Mouse (Mus musculus): ENCODE results near the gene Csde1.

The Csde1 gene

GRCm38 (mm10) chr3:103020249-103020942 lies at the start of gene Csde1:
TSS of gene Csde1 (plus strand) at chr3:103020426.
- in situ Hi-C loops (cut with MboI, MseI) = no loop called here

GRCm38 (mm10) chr3:102970508-102970907 lies 49.7 kb upstream of the Csde1 start:
- in situ Hi-C loops (cut with MboI, MseI) = loop anchor here (5.0 kb wide), 1 partner anchor 178 kb away; no protein-coding TSS in a partner anchor

- in situ Hi-C loops (cut with MboI, MseI) = no loop called here
Measured at GRCm38 (mm10) chr3:102976906-102977305, 43.3 kb upstream of the Csde1 start.

GRCm38 (mm10) chr3:102979550-102980348 lies 40.5 kb upstream of the Csde1 start:
- in situ Hi-C loops (cut with MboI, MseI) = no loop called here

GRCm38 (mm10) chr3:102980349-102980736 lies 39.9 kb upstream of the Csde1 start:
- in situ Hi-C loops (cut with MboI, MseI) = no loop called here

GRCm38 (mm10) chr3:102991041-102991440 lies 29.2 kb upstream of the Csde1 start:
- in situ Hi-C loops (cut with MboI, MseI) = no loop called here

- in situ Hi-C loops (cut with MboI, MseI) = no loop called here
Measured at GRCm38 (mm10) chr3:102992936-102993335, 27.3 kb upstream of the Csde1 start.

GRCm38 (mm10) chr3:102995233-102995604 lies 25.0 kb upstream of the Csde1 start:
- in situ Hi-C loops (cut with MboI, MseI) = no loop called here

GRCm38 (mm10) chr3:102995605-102996321 lies 24.5 kb upstream of the Csde1 start, which contains the start of gene Sike1:
TSS of gene Sike1 (plus strand) at chr3:102995708.
- in situ Hi-C loops (cut with MboI, MseI) = no loop called here

GRCm38 (mm10) chr3:102997036-102997435 lies 23.2 kb upstream of the Csde1 start:
- in situ Hi-C loops (cut with MboI, MseI) = no loop called here

GRCm38 (mm10) chr3:102997591-102997990 lies 22.6 kb upstream of the Csde1 start:
- in situ Hi-C loops (cut with MboI, MseI) = no loop called here

GRCm38 (mm10) chr3:103001595-103001994 lies 18.6 kb upstream of the Csde1 start:
- in situ Hi-C loops (cut with MboI, MseI) = loop anchor here (10.0 kb wide), 1 partner anchor 297 kb away; no protein-coding TSS in a partner anchor

GRCm38 (mm10) chr3:103017350-103017749 lies 2.9 kb upstream of the Csde1 start:
- in situ Hi-C loops (cut with MboI, MseI) = loop anchor here (5.0 kb wide), 1 partner anchor 90 kb away; no protein-coding TSS in a partner anchor

- in situ Hi-C loops (cut with MboI, MseI) = loop anchor here (5.0 kb wide), 1 partner anchor 88 kb away; no protein-coding TSS in a partner anchor
Measured at GRCm38 (mm10) chr3:103019462-103019861, 764 bp upstream of the Csde1 start.

- in situ Hi-C loops (cut with MboI, MseI) = no loop called here
Measured at GRCm38 (mm10) chr3:103020943-103021638, 865 bp downstream of the Csde1 start.

GRCm38 (mm10) chr3:103026174-103026573 lies 5.9 kb downstream of the Csde1 start:
- in situ Hi-C loops (cut with MboI, MseI) = loop anchor here (25.0 kb wide), 1 partner anchor 1611 kb away; the partner anchor contains the start of gene Slc16a1

- in situ Hi-C loops (cut with MboI, MseI) = loop anchor here (25.0 kb wide), 1 partner anchor 1597 kb away; the partner anchor contains the start of gene Slc16a1
Measured at GRCm38 (mm10) chr3:103040285-103040684, 20.1 kb downstream of the Csde1 start.

- in situ Hi-C loops (cut with MboI, MseI) = loop anchor here (25.0 kb wide), 1 partner anchor 1596 kb away; the partner anchor contains the start of gene Slc16a1
Measured at GRCm38 (mm10) chr3:103040861-103041379, 20.7 kb downstream of the Csde1 start.

- in situ Hi-C loops (cut with MboI, MseI) = loop anchor here (10.0 kb wide), 1 partner anchor 829 kb away; no protein-coding TSS in a partner anchor
Measured at GRCm38 (mm10) chr3:103056016-103056595, 35.9 kb downstream of the Csde1 start.

- in situ Hi-C loops (cut with MboI, MseI) = loop anchor here (10.0 kb wide), 1 partner anchor 827 kb away; no protein-coding TSS in a partner anchor
Measured at GRCm38 (mm10) chr3:103057752-103058151, 37.5 kb downstream of the Csde1 start.

All from regulatory T cell (primary cell).